Mouse (Mus musculus) embryonic stem cell, embryonic (primary cell): Measurements from ENCODE around the gene Kcnk3.

Experiments used
- CTCF ChIA-PET, 4 experiments: fragments of 300-600 bp in 2 of 4; fragments of 350-600 bp in 2 of 4; sonication (Branson Sonifier 250); formaldehyde crosslinking; loops; one replicate each; lab custom pipeline; 2022; ENCODE audit warnings: inconsistent platforms in 2 of 4; lab: Charles Lee
- POLR2A ChIA-PET, 4 experiments: fragments of 300-600 bp in 2 of 4; fragments of 350-600 bp in 2 of 4; sonication (Branson Sonifier 250); formaldehyde crosslinking; loops; one replicate each; lab custom pipeline; 2022; ENCODE audit warnings: antibody characterized with exemption in 4 of 4, inconsistent platforms in 1 of 4; lab: Charles Lee

The Kcnk3 gene

DNA sequence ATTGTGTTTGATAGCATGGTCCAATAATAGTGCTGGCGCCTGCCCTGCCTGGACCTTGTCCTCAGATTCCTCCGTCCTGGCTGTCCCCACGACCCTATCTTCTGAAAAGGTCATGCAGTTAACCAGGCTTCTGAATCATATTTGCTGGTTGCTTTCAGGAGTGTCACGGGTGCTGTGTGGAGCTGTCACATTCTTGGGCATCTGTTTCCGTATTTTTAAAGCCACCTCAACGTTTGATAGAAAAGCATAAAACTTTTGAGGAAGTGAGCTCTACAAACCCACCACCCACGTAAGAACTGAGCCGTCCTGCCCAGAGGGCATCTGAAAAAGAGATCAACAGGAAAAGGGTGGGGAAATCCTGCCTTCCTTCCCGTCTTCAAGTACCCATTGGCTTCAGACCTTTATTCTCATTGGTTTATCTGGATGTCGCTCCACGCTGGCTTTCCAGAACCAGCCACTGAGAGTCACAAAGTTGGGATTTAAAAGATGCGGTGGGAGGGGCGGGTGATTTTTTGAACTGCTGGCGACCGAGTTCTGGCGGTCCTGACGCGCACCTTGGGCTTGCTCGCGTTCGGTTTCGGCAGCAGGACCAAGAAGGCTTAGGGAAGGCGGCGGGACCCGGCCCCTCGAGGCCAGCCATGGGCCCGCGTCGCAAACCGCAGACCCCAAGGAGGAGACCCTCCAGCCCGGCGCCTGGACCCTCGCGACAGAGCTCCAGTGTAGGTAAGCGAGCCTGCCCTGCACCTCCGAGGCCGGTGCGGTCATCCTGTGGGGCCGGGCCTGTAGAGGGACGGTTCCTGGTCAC is 78.6 kb downstream of the Kcnk3 start, which contains the start of gene Cenpa:
Cenpa (plus strand) TSS at position 387 of the 805 bp plus-strand sequence.
- CTCF ChIA-PET: interaction anchor here in 3 of 4 experiments (0.5 to 1.5 kb wide), 4 partner anchors 18 to 329 kb away, joined by 3 read pairs; no protein-coding TSS in a partner anchor

GRCm38 (mm10) chr5:30667215-30667614 is 79.2 kb downstream of the Kcnk3 start:
- POLR2A ChIA-PET: interaction anchor here (0.7 to 8.7 kb wide), 37 partner anchors 8 to 381 kb away, joined by 3 to 118 read pairs (median 4); partner anchors contain the start of genes Slc35f6 (in 2 of the 4), Atraid (in 1 of the 4), Dpysl5 (in 1 of the 4) and Ost4 (in 1 of the 4)

More for the DNA sequence above, 78.6 kb downstream of the Kcnk3 start, which contains the start of gene Cenpa:
- POLR2A ChIA-PET: interaction anchor here (0.7 to 8.7 kb wide), 38 partner anchors 7 to 382 kb away, joined by 3 to 118 read pairs (median 5); partner anchors contain the start of genes Slc35f6 (in 2 of the 4), Agbl5 (in 1 of the 4), Atraid (in 1 of the 4) and Dpysl5 (in 1 of the 4)

DNA sequence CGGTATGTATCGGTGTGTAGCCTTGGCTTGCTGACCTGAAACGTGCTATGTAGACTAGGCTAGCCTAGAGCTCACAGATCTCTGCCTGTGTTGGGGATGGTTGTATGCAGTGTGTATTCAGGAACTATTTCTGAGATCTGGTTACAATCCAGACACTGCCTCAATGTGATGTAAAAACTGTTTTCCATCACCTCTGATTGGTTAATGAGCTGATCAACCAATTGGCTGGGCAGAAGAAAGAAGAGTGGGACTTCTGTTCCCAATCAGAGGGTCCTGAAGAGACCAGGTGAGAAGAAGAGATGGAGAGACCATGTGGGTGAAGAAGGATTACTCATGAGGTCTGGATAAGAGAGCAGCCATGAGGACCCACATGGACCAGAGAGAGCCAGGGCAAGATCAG is 79.7 kb downstream of the Kcnk3 start:
- ChIA-PET CTCF (interaction anchor here in 1 of 4 experiments (0.6 to 1.2 kb wide), 3 partner anchors 12 to 191 kb away, joined by 3 read pairs; no protein-coding TSS in a partner anchor), POLR2A (interaction anchor here (0.6 to 8.7 kb wide), 32 partner anchors 8 to 282 kb away, joined by 3 to 118 read pairs (median 4); partner anchors contain the start of genes Dpysl5 (in 2 of the 4), Slc35f6 (in 2 of the 4) and Ost4 (in 1 of the 4))

More at GRCm38 (mm10) chr5:30667215-30667614, 79.2 kb downstream of the Kcnk3 start:
- CTCF ChIA-PET: interaction anchor here in 2 of 4 experiments (0.6 to 1.2 kb wide), 5 partner anchors 11 to 329 kb away, joined by 3 read pairs; no protein-coding TSS in a partner anchor

DNA sequence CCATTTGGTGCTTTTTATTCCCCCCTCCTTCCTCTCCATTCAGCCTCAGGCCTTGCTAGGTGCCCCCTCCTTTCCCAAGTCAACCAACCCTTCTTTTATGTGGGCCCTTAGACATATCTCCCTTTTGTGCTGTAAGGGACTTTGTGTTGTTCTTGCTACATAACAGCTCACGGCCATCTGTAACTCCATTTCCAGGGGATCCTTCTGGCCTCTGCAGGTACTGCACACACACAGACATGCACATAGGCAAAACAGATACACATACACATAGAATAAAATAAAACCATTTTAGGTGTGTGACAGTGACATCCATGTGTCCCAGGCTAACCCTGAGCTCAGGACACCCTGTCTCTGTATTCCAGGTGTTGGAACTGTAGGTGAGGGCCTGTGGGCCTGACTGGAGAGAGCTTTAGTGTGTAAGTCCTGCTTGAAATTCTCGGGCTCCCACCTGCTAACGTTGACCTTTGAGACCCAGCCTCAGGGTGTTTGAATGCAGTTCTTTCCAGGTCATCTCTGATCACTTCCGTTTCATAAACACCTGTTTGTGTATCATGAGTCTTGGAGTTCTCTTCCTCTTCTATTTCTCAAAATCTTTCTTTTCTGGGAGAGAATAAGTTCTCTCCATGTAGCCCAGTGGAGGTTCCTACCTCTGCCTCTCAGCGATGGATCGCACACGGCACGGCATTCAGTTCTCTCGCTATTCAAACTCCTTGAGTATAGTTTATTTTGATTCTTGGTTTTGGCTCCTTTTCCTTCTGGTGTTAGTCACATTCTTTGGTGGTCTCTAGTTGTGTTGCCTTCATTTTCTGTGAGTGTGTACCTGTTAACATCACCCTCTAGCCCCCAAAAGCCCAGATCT is 80.9 kb downstream of the Kcnk3 start:
- ChIA-PET POLR2A (interaction anchor here in 3 of 4 experiments (0.7 to 8.7 kb wide), 17 partner anchors 9 to 201 kb away, joined by 3 to 118 read pairs (median 5); partner anchors contain the start of genes Dpysl5 (in 1 of the 3) and Slc35f6 (in 1 of the 3)), CTCF (interaction anchor here in 2 of 4 experiments (0.7 to 1.2 kb wide), 2 partner anchors 18 to 486 kb away, joined by 3 read pairs; no protein-coding TSS in a partner anchor)

DNA sequence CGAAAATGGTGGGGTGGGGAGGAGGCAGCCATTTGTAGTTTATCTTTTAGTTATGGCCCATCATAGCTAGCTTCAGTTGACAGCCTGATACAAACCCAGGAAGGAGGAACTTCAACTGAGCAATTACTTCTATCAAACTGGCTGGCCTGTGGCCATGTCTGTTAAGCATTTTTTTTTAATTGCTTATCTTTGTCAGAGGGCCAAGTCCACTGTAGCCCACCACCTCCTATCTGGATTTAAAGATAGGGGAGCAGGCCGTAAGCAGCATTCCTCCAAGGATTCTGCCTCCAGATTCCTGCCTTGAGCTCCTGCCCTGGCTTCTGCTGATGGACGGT is 81.5 kb downstream of the Kcnk3 start:
- CTCF ChIA-PET: no interaction called here
- POLR2A ChIA-PET: interaction anchor here in 2 of 4 experiments (0.8 to 8.7 kb wide), 7 partner anchors 8 to 43 kb away, joined by 3 to 118 read pairs (median 21); partner anchors contain the start of gene Dpysl5 (in 1 of the 2)

DNA sequence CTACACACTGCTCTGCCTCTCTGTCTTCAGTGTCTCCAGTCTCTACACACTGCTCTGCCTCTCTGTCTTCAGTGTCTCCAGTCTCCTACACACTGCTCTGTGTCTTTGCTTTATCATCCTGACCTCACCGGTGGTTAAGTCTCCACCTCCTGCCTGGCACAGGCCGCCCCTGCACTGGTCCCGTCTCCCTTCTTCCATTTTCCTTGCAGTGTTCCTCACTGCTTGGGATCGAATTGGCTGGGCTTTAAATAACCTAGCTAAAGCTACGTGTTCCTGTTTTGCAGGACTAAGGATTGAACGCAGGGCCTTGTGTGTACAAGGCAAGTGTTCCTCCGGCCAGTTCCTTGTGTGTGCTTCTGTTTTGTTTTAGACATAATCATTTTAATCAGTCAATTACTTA is 82.1 kb downstream of the Kcnk3 start:
- POLR2A ChIA-PET: interaction anchor here in 2 of 4 experiments (0.8 to 8.7 kb wide), 6 partner anchors 9 to 40 kb away, joined by 3 to 118 read pairs (median 14); no protein-coding TSS in a partner anchor

DNA sequence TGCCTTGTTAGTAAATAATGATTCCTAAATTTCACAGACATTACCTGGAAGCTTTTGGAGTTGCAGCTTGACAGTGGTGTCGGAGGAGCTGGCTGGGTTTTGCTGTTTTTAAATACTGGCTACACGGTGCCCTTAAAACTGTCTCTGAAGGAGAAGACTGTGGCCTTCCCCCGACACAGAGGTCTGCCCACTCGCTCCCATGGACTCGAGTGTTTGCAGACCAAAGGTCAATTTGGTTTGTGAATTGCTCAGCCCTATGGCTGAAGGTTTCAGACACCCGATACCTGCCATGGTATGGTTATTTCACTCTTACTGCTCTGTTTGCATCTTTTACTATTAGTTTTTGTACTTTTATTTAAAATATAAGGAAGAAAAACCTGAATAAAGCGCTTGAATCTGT is 86.0 kb downstream of the Kcnk3 start:
- CTCF ChIA-PET: interaction anchor here in 2 of 4 experiments (0.7 to 1.7 kb wide), 3 partner anchors 12 to 282 kb away, joined by 3 to 6 read pairs (median 3); no protein-coding TSS in a partner anchor
- POLR2A ChIA-PET: interaction anchor here in 2 of 4 experiments (0.6 to 9.0 kb wide), 6 partner anchors 13 to 443 kb away, joined by 3 to 83 read pairs (median 4); partner anchors contain the start of genes Slc35f6 (in 1 of the 2) and Trim54 (in 1 of the 2)

More for the DNA sequence above, 82.1 kb downstream of the Kcnk3 start:
- CTCF ChIA-PET: interaction anchor here in 1 of 4 experiments (0.6 kb wide), 1 partner anchor 174 kb away, joined by 6 read pairs; no protein-coding TSS in a partner anchor
